Mouse (Mus musculus): ENCODE results near the gene Jpt2. TPM values are rescaled to one million over a fixed set of nuclear protein-coding genes. Genes with fewer than 3 reads are reported as not detected.

Gene Jpt2
- 95.0 and 108 TPM in 2 replicates for polyA plus RNA-seq (2015; fragmentation: Nextera tagmentation; extraction: Ambion mirVana)

DNA sequence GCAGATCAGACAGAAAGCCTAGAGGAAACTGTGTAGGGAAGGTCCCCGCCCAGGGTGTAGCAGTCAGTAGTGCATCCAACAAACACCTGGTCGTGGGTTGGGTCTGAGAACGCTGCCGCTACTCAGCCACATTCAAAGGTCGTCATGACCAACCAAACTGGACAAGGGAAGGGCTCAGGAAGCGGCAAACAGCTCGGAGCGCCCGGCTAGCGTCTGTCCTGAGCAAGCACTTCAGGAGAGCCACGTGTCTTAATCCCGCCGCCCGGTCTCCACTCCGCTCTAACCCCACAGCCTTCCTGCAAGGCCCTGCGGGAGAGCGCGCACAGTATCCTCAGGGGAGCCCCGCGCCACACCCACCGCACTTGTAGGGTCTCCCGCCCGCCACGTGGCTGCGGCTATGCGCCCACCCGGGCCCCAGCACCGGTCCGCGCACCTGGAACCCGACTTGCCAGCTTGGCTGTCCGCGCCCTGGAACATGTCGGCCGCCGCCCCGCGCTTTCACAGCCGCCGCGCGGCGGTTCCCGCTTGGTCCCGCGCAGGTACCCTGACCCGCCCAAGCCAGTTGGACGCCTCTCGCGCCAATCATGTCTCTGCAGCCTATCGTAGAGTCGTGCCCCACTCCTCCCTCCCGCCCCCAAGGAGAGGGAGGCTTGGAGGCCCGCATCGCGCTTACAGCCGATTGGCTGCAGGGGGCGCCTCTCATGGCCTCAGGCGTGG lies at the start of gene Jpt2:
Jpt2 (minus strand) TSS at position 555 of the 717 bp plus-strand sequence.
- peak within 1 kb of the TSS; percentile 80 for H3K4me3 ChIP-seq (replicated peaks; ENCODE audit: low read depth, low read length)
- H3K4me1 ChIP-seq (replicated peaks; ENCODE audit: insufficient read depth, low read length), result peaks cover 6% of the 10 kb centered on the region; the same call in 1 of the 2 replicates
- DNase-seq (ENCODE audit: low spot score) (peak; percentile 98), ATAC-seq (replicated peaks; ENCODE audit: low FRiP score, low read depth) (peak; percentile 100)
- H3K36me3 ChIP-seq (ENCODE audit: insufficient read depth, low read length), result peaks cover 36% of the 10 kb centered on the region; the same call in 1 of the 2 replicates
- H3K4me2 ChIP-seq (ENCODE audit: low read length), result peak within 1 kb of the TSS; percentile 65
- no peaks in the 10 kb centered on the region for H3K27me3 ChIP-seq (ENCODE audit: insufficient read depth, low read length)
- no peaks in the 10 kb centered on the region for H3K9me3 ChIP-seq (replicated peaks; ENCODE audit: low read length)
- H3K9ac ChIP-seq (ENCODE audit: low read depth, low read length), result peak within 1 kb of the TSS; percentile 74
- peak within 1 kb of the TSS; percentile 81 for H3K27ac ChIP-seq
- WGBS, result under 1% methylated on average over 58 of the region's 59 CpGs
- TF ChIP-seq CTCF (IDR thresholded peaks at IDR 0.05; ENCODE audit: low read depth), result peak; percentile 65

DNA sequence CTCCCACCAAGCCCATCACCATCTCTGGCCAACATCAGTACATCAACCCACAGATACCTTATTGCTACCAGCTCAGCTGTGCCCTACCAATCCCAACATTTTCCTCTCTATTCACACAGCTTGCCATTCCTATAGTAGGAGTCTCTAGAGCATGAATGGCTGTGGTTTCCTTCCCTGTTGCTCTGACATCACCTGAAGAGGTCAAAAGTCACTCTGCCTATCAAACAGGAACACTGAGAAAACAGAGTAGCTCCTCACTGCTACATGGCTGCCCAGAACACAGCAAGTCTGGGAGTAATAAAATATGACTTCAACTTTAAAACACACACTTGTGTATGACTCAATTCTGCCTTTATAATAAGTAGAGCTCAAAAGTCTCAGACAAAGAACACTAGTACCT lies 47.0 kb upstream of the Jpt2 start:
- no peak for ATAC-seq (replicated peaks; ENCODE audit: low FRiP score, low read depth)
- DNase-seq (ENCODE audit: low spot score), result no peak
- Histone ChIP-seq H3K9me3 (replicated peaks; ENCODE audit: low read length) (no peaks in the 10 kb centered on the region), H3K4me1 (replicated peaks; ENCODE audit: insufficient read depth, low read length) (no peaks in the 10 kb centered on the region), H3K9ac (ENCODE audit: low read depth, low read length) (no peak overlapping the region), H3K27me3 (ENCODE audit: insufficient read depth, low read length) (no peaks in the 10 kb centered on the region), H3K4me3 (replicated peaks; ENCODE audit: low read depth, low read length) (no peak overlapping the region), H3K27ac (no peak overlapping the region), H3K4me2 (ENCODE audit: low read length) (no peak overlapping the region), H3K36me3 (ENCODE audit: insufficient read depth, low read length) (peaks cover 41% of the 10 kb centered on the region)
- no peak for TF ChIP-seq CTCF (IDR thresholded peaks at IDR 0.05; ENCODE audit: low read depth)

DNA sequence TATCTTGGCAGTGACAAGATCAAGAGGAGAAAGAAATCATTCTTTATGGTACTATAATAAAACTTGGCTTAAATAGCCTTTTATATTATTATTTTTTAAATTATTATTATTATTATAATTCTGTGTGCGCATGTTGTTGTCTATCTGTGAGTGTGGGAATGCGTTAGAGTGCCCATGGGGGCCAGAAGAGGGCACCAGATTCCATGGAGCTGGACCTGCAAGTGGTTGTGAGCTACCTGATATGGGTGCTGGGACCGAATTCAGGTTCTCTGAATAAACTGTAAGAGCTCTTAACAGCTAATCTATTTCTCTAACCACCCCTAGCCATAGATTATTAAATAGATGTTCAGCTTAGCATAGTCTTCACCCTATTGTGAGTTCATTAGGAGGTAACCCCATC lies 44.6 kb upstream of the Jpt2 start:
- H3K36me3 ChIP-seq (ENCODE audit: insufficient read depth, low read length), result peaks cover 41% of the 10 kb centered on the region

DNA sequence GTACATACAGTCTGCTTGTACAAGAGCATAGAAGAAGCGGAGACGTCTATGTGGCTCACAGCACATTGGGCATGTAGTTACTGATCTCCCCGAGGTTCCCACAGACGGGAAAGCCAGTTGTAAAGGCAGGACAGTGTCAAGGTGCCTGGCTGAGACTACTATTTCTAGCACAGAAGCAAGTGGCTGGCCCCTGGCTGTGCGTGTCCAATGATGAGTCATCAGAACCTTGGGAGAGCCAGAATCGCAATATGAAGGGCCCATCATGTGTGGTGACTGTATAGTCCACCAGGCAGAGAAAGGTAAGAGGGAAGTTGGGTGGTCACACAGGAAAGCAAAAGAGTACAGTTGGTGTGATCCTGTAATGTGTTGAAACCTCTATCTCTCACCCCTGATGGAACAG lies 34.2 kb upstream of the Jpt2 start:
- no peaks in the 10 kb centered on the region for H3K4me1 ChIP-seq (replicated peaks; ENCODE audit: insufficient read depth, low read length)
- 96% methylated on average over 6 of the region's 6 CpGs for WGBS

More for the DNA sequence above, 44.6 kb upstream of the Jpt2 start:
- Histone ChIP-seq H3K27me3 (ENCODE audit: insufficient read depth, low read length) (no peaks in the 10 kb centered on the region), H3K9ac (ENCODE audit: low read depth, low read length) (no peak overlapping the region), H3K4me1 (replicated peaks; ENCODE audit: insufficient read depth, low read length) (no peaks in the 10 kb centered on the region), H3K9me3 (replicated peaks; ENCODE audit: low read length) (no peaks in the 10 kb centered on the region), H3K4me2 (ENCODE audit: low read length) (no peak overlapping the region), H3K27ac (no peak overlapping the region), H3K4me3 (replicated peaks; ENCODE audit: low read depth, low read length) (no peak overlapping the region)
- no peak for TF ChIP-seq CTCF (IDR thresholded peaks at IDR 0.05; ENCODE audit: low read depth)
- WGBS, result 99% methylated on average over 3 of the region's 3 CpGs
- ATAC-seq (replicated peaks; ENCODE audit: low FRiP score, low read depth) (no peak), DNase-seq (ENCODE audit: low spot score) (no peak)

DNA sequence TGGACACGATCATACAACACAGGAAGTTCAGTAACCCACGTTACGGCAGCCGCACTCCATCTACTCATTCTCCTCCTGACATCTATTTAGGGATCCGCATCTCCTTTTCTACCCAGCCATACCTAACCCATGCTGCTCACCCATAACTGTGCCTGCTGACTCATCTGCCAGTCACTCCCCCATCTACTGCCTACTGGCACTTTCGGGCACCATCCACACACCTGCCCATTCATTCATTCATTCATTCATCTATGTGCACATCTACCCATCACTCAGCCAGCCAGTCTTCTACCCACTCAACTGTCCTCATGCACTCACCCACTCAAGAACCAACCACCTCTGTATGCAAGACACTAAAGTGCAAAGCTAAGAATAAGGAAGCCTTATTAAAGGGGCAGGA lies 26.7 kb upstream of the Jpt2 start:
- Histone ChIP-seq H3K4me2 (ENCODE audit: low read length) (no peak overlapping the region), H3K36me3 (ENCODE audit: insufficient read depth, low read length) (peaks cover 80% of the 10 kb centered on the region), H3K9me3 (replicated peaks; ENCODE audit: low read length) (no peaks in the 10 kb centered on the region), H3K9ac (ENCODE audit: low read depth, low read length) (no peak overlapping the region), H3K27ac (no peak overlapping the region), H3K4me3 (replicated peaks; ENCODE audit: low read depth, low read length) (no peak overlapping the region), H3K4me1 (replicated peaks; ENCODE audit: insufficient read depth, low read length) (no peaks in the 10 kb centered on the region), H3K27me3 (ENCODE audit: insufficient read depth, low read length) (no peaks in the 10 kb centered on the region)
- DNase-seq (ENCODE audit: low spot score), result no peak
- 94% methylated on average over 6 of the region's 6 CpGs for WGBS
- no peak for TF ChIP-seq CTCF (IDR thresholded peaks at IDR 0.05; ENCODE audit: low read depth)
- no peak for ATAC-seq (replicated peaks; ENCODE audit: low FRiP score, low read depth)

More for the DNA sequence above, 34.2 kb upstream of the Jpt2 start:
- no peak overlapping the region for H3K4me3 ChIP-seq (replicated peaks; ENCODE audit: low read depth, low read length)
- ATAC-seq (replicated peaks; ENCODE audit: low FRiP score, low read depth), result no peak
- no peak for DNase-seq (ENCODE audit: low spot score)
- H3K9ac ChIP-seq (ENCODE audit: low read depth, low read length), result no peak overlapping the region
- H3K27ac ChIP-seq, result no peak overlapping the region
- peaks cover 73% of the 10 kb centered on the region for H3K36me3 ChIP-seq (ENCODE audit: insufficient read depth, low read length)
- H3K4me2 ChIP-seq (ENCODE audit: low read length), result no peak overlapping the region
- H3K9me3 ChIP-seq (replicated peaks; ENCODE audit: low read length), result no peaks in the 10 kb centered on the region
- no peak for TF ChIP-seq CTCF (IDR thresholded peaks at IDR 0.05; ENCODE audit: low read depth)
- no peaks in the 10 kb centered on the region for H3K27me3 ChIP-seq (ENCODE audit: insufficient read depth, low read length)

DNA sequence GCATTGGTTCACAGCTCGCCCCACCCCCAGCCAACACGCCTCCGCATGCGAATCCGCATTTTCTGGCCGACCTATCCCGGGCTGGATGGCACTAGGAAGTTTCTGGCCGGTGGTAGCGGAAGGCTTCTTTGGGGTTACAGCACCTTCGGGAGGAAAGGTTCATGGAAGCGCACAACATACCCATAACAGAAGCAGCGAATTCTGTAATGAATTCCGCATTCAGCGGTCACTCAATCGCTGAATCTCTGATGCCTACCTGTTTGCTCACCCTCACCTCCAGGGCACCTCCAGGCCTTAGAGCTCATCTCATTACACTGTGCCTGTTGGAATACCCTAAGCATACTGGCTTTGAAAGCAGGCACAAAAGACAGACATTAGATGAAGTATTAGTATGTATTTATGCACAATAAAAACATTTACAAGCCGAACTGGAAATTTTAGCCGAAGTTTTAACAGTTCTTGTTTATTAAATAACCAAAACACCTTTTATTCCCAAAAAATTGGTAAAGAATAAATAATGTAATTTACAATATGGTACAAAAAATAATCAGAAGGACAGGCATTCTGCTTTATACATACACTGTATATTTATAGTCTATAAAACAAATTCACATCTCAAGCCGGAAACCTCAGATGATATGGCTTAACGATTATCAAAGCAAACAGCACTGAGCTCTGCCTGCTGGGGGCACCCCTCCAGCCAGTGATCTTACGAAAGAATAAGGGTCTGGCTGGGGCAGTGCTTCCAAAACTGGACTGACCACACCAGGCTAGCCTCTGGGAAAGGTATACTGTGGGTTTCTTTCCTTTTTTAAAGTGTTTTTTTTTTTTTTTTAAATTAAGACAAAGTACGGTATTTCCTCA lies 595 bp upstream of the Jpt2 start:
- H3K4me3 ChIP-seq (replicated peaks; ENCODE audit: low read depth, low read length), result peak overlapping the region; percentile 80
- DNase-seq (ENCODE audit: low spot score) (no peak), ATAC-seq (replicated peaks; ENCODE audit: low FRiP score, low read depth) (peak; percentile 60)
- peaks cover 6% of the 10 kb centered on the region; the same call in 1 of the 2 replicates for H3K4me1 ChIP-seq (replicated peaks; ENCODE audit: insufficient read depth, low read length)
- no peak overlapping the region for H3K27ac ChIP-seq
- no peaks in the 10 kb centered on the region for H3K9me3 ChIP-seq (replicated peaks; ENCODE audit: low read length)
- TF ChIP-seq CTCF (IDR thresholded peaks at IDR 0.05; ENCODE audit: low read depth), result no peak
- peak overlapping the region; percentile 65 for H3K4me2 ChIP-seq (ENCODE audit: low read length)
- peaks cover 39% of the 10 kb centered on the region; the same call in 1 of the 2 replicates for H3K36me3 ChIP-seq (ENCODE audit: insufficient read depth, low read length)
- WGBS, result 9% methylated on average over 21 of the region's 21 CpGs
- peak overlapping the region; percentile 25; the same call in 1 of the 2 replicates for H3K9ac ChIP-seq (ENCODE audit: low read depth, low read length)
- H3K27me3 ChIP-seq (ENCODE audit: insufficient read depth, low read length), result no peaks in the 10 kb centered on the region
